Mouse (Mus musculus): ENCODE measurements around the gene Pcdh19. TPM values are rescaled to one million over a fixed set of nuclear protein-coding genes. Genes with fewer than 3 reads are reported as not detected.
A peak's percentile ranks its signal among the peaks of the same experiment; 100 is the strongest.
"Not testable (repeated sequence)": the region's sequence is repeated elsewhere in the genome, so short reads cannot be mapped to it uniquely, and the experiment has no call there.

The Pcdh19 gene
- total RNA-seq (2014; fragmentation: Nextera tagmentation): not detected in 2 replicates
- not detected in 2 replicates for total RNA-seq (2017)

- ATAC-seq (replicated peaks; ENCODE audit: low FRiP score, low TSS enrichment, poor library complexity, severe bottlenecking): peak; percentile 69
Measured at GRCm38 (mm10) chrX:133688840-133689239, at the start of gene Pcdh19. Gene Pcdh19 (minus strand): TSS chrX:133688987.

GRCm38 (mm10) chrX:133735871-133736270 is 47.1 kb upstream of the Pcdh19 start:
- no peak for ATAC-seq (replicated peaks; ENCODE audit: low FRiP score, low TSS enrichment, poor library complexity, severe bottlenecking)

- ATAC-seq (replicated peaks; ENCODE audit: low FRiP score, low TSS enrichment, poor library complexity, severe bottlenecking): no peak
Measured at GRCm38 (mm10) chrX:133734984-133735383, 46.2 kb upstream of the Pcdh19 start.

GRCm38 (mm10) chrX:133721517-133721916 is 32.7 kb upstream of the Pcdh19 start:
- ATAC-seq (replicated peaks; ENCODE audit: low FRiP score, low TSS enrichment, poor library complexity, severe bottlenecking): no peak

GRCm38 (mm10) chrX:133710621-133711020 is 21.8 kb upstream of the Pcdh19 start:
- ATAC-seq (replicated peaks; ENCODE audit: low FRiP score, low TSS enrichment, poor library complexity, severe bottlenecking): no peak

- no peak for ATAC-seq (replicated peaks; ENCODE audit: low FRiP score, low TSS enrichment, poor library complexity, severe bottlenecking)
Measured at GRCm38 (mm10) chrX:133702902-133703301, 14.1 kb upstream of the Pcdh19 start.

- not testable (repeated sequence) for ATAC-seq (replicated peaks; ENCODE audit: low FRiP score, low TSS enrichment, poor library complexity, severe bottlenecking)
Measured at GRCm38 (mm10) chrX:133697871-133698270, 9.1 kb upstream of the Pcdh19 start.

GRCm38 (mm10) chrX:133696461-133696860 is 7.7 kb upstream of the Pcdh19 start:
- ATAC-seq (replicated peaks; ENCODE audit: low FRiP score, low TSS enrichment, poor library complexity, severe bottlenecking): no peak

GRCm38 (mm10) chrX:133693037-133693760 is 4.4 kb upstream of the Pcdh19 start:
- no peak for ATAC-seq (replicated peaks; ENCODE audit: low FRiP score, low TSS enrichment, poor library complexity, severe bottlenecking)

GRCm38 (mm10) chrX:133692392-133692790 is 3.6 kb upstream of the Pcdh19 start:
- no peak for ATAC-seq (replicated peaks; ENCODE audit: low FRiP score, low TSS enrichment, poor library complexity, severe bottlenecking)

- peak; percentile 90 for ATAC-seq (replicated peaks; ENCODE audit: low FRiP score, low TSS enrichment, poor library complexity, severe bottlenecking)
Measured at GRCm38 (mm10) chrX:133691581-133692391, 3.0 kb upstream of the Pcdh19 start.

GRCm38 (mm10) chrX:133690822-133691221 is 2.0 kb upstream of the Pcdh19 start:
- no peak for ATAC-seq (replicated peaks; ENCODE audit: low FRiP score, low TSS enrichment, poor library complexity, severe bottlenecking)

GRCm38 (mm10) chrX:133689576-133690250 is 926 bp upstream of the Pcdh19 start:
- ATAC-seq (replicated peaks; ENCODE audit: low FRiP score, low TSS enrichment, poor library complexity, severe bottlenecking): no peak

- no peak for ATAC-seq (replicated peaks; ENCODE audit: low FRiP score, low TSS enrichment, poor library complexity, severe bottlenecking)
Measured at GRCm38 (mm10) chrX:133688156-133688555, 631 bp downstream of the Pcdh19 start.

GRCm38 (mm10) chrX:133687666-133688151 is 1.1 kb downstream of the Pcdh19 start:
- ATAC-seq (replicated peaks; ENCODE audit: low FRiP score, low TSS enrichment, poor library complexity, severe bottlenecking): no peak

GRCm38 (mm10) chrX:133686533-133687311 is 2.1 kb downstream of the Pcdh19 start:
- ATAC-seq (replicated peaks; ENCODE audit: low FRiP score, low TSS enrichment, poor library complexity, severe bottlenecking): no peak

GRCm38 (mm10) chrX:133685572-133685971 is 3.2 kb downstream of the Pcdh19 start:
- no peak for ATAC-seq (replicated peaks; ENCODE audit: low FRiP score, low TSS enrichment, poor library complexity, severe bottlenecking)

GRCm38 (mm10) chrX:133683961-133684360 is 4.8 kb downstream of the Pcdh19 start:
- no peak for ATAC-seq (replicated peaks; ENCODE audit: low FRiP score, low TSS enrichment, poor library complexity, severe bottlenecking)

GRCm38 (mm10) chrX:133675121-133675520 is 13.7 kb downstream of the Pcdh19 start:
- ATAC-seq (replicated peaks; ENCODE audit: low FRiP score, low TSS enrichment, poor library complexity, severe bottlenecking): no peak
